Mouse (Mus musculus): ENCODE measurements around the gene Wfdc5.
"Not testable (repeated sequence)": the region's sequence is repeated elsewhere in the genome, so short reads cannot be mapped to it uniquely, and the experiment has no call there.

Wfdc5 gene

GRCm38 (mm10) chr2:164182692-164183255 is at the start of gene Wfdc5:
Gene Wfdc5 (minus strand): TSS chr2:164182742.
- H3K27me3 ChIP-seq (ENCODE audit: control insufficient read depth, insufficient read depth, low read length, poor library complexity, severe bottlenecking): no peaks in the 10 kb centered on the region
- no peak for DNase-seq (ENCODE audit: low read depth, low spot score)

GRCm38 (mm10) chr2:164228361-164229070 is 46.0 kb upstream of the Wfdc5 start:
- no peaks in the 10 kb centered on the region for H3K36me3 ChIP-seq (ENCODE audit: control insufficient read depth, insufficient read depth, low read length, poor library complexity, severe bottlenecking)
- no peaks in the 10 kb centered on the region for H3K27me3 ChIP-seq (ENCODE audit: control insufficient read depth, insufficient read depth, low read length, poor library complexity, severe bottlenecking)
- DNase-seq (ENCODE audit: low read depth, low spot score): no peak

More at GRCm38 (mm10) chr2:164182692-164183255, at the start of gene Wfdc5:
- no peaks in the 10 kb centered on the region for H3K36me3 ChIP-seq (ENCODE audit: control insufficient read depth, insufficient read depth, low read length, poor library complexity, severe bottlenecking)

GRCm38 (mm10) chr2:164221522-164221921 is 39.0 kb upstream of the Wfdc5 start, which contains the start of gene Wfdc15b:
Gene Wfdc15b (minus strand): TSS chr2:164221660.
- no peaks in the 10 kb centered on the region for H3K27me3 ChIP-seq (ENCODE audit: control insufficient read depth, insufficient read depth, low read length, poor library complexity, severe bottlenecking)
- H3K36me3 ChIP-seq (ENCODE audit: control insufficient read depth, insufficient read depth, low read length, poor library complexity, severe bottlenecking): no peaks in the 10 kb centered on the region
- no peak for DNase-seq (ENCODE audit: low read depth, low spot score)

- DNase-seq (ENCODE audit: low read depth, low spot score): no peak
- Histone ChIP-seq H3K36me3 (ENCODE audit: control insufficient read depth, insufficient read depth, low read length, poor library complexity, severe bottlenecking) (no peaks in the 10 kb centered on the region), H3K27me3 (ENCODE audit: control insufficient read depth, insufficient read depth, low read length, poor library complexity, severe bottlenecking) (no peaks in the 10 kb centered on the region)
These were observed 36.8 kb upstream of the Wfdc5 start for GRCm38 (mm10) chr2:164219295-164219694.

- no peak for DNase-seq (ENCODE audit: low read depth, low spot score)
- no peaks in the 10 kb centered on the region for H3K27me3 ChIP-seq (ENCODE audit: control insufficient read depth, insufficient read depth, low read length, poor library complexity, severe bottlenecking)
- H3K36me3 ChIP-seq (ENCODE audit: control insufficient read depth, insufficient read depth, low read length, poor library complexity, severe bottlenecking): no peaks in the 10 kb centered on the region
These were observed 30.2 kb upstream of the Wfdc5 start for GRCm38 (mm10) chr2:164212711-164213110.

GRCm38 (mm10) chr2:164210892-164211291 is 28.4 kb upstream of the Wfdc5 start:
- Histone ChIP-seq H3K36me3 (ENCODE audit: control insufficient read depth, insufficient read depth, low read length, poor library complexity, severe bottlenecking) (no peaks in the 10 kb centered on the region), H3K27me3 (ENCODE audit: control insufficient read depth, insufficient read depth, low read length, poor library complexity, severe bottlenecking) (no peaks in the 10 kb centered on the region)
- DNase-seq (ENCODE audit: low read depth, low spot score): no peak

GRCm38 (mm10) chr2:164206676-164207075 is 24.1 kb upstream of the Wfdc5 start:
- Histone ChIP-seq H3K36me3 (ENCODE audit: control insufficient read depth, insufficient read depth, low read length, poor library complexity, severe bottlenecking) (no peaks in the 10 kb centered on the region), H3K27me3 (ENCODE audit: control insufficient read depth, insufficient read depth, low read length, poor library complexity, severe bottlenecking) (no peaks in the 10 kb centered on the region)
- no peak for DNase-seq (ENCODE audit: low read depth, low spot score)

- DNase-seq (ENCODE audit: low read depth, low spot score); H3K27me3 ChIP-seq (ENCODE audit: control insufficient read depth, insufficient read depth, low read length, poor library complexity, severe bottlenecking); H3K36me3 ChIP-seq (ENCODE audit: control insufficient read depth, insufficient read depth, low read length, poor library complexity, severe bottlenecking): not testable (repeated sequence)
These were observed 23.5 kb upstream of the Wfdc5 start for GRCm38 (mm10) chr2:164206011-164206410.

- DNase-seq (ENCODE audit: low read depth, low spot score): no peak
- Histone ChIP-seq H3K27me3 (ENCODE audit: control insufficient read depth, insufficient read depth, low read length, poor library complexity, severe bottlenecking) (no peaks in the 10 kb centered on the region), H3K36me3 (ENCODE audit: control insufficient read depth, insufficient read depth, low read length, poor library complexity, severe bottlenecking) (no peaks in the 10 kb centered on the region)
These were observed 17.2 kb upstream of the Wfdc5 start, which contains the start of gene Wfdc15a for GRCm38 (mm10) chr2:164199626-164200327. Gene Wfdc15a (minus strand): TSS chr2:164200130.

- Histone ChIP-seq H3K36me3 (ENCODE audit: control insufficient read depth, insufficient read depth, low read length, poor library complexity, severe bottlenecking) (no peaks in the 10 kb centered on the region), H3K27me3 (ENCODE audit: control insufficient read depth, insufficient read depth, low read length, poor library complexity, severe bottlenecking) (no peaks in the 10 kb centered on the region)
- DNase-seq (ENCODE audit: low read depth, low spot score): no peak
These were observed 14.1 kb upstream of the Wfdc5 start for GRCm38 (mm10) chr2:164196700-164196990.

- no peak for DNase-seq (ENCODE audit: low read depth, low spot score)
- no peaks in the 10 kb centered on the region for H3K27me3 ChIP-seq (ENCODE audit: control insufficient read depth, insufficient read depth, low read length, poor library complexity, severe bottlenecking)
- H3K36me3 ChIP-seq (ENCODE audit: control insufficient read depth, insufficient read depth, low read length, poor library complexity, severe bottlenecking): no peaks in the 10 kb centered on the region
These were observed 13.6 kb upstream of the Wfdc5 start for GRCm38 (mm10) chr2:164195971-164196699.

GRCm38 (mm10) chr2:164194959-164195630 is 12.6 kb upstream of the Wfdc5 start:
- Histone ChIP-seq H3K36me3 (ENCODE audit: control insufficient read depth, insufficient read depth, low read length, poor library complexity, severe bottlenecking) (no peaks in the 10 kb centered on the region), H3K27me3 (ENCODE audit: control insufficient read depth, insufficient read depth, low read length, poor library complexity, severe bottlenecking) (no peaks in the 10 kb centered on the region)
- no peak for DNase-seq (ENCODE audit: low read depth, low spot score)

GRCm38 (mm10) chr2:164192279-164192678 is 9.7 kb upstream of the Wfdc5 start:
- Histone ChIP-seq H3K27me3 (ENCODE audit: control insufficient read depth, insufficient read depth, low read length, poor library complexity, severe bottlenecking) (no peaks in the 10 kb centered on the region), H3K36me3 (ENCODE audit: control insufficient read depth, insufficient read depth, low read length, poor library complexity, severe bottlenecking) (no peaks in the 10 kb centered on the region)
- no peak for DNase-seq (ENCODE audit: low read depth, low spot score)

- Histone ChIP-seq H3K36me3 (ENCODE audit: control insufficient read depth, insufficient read depth, low read length, poor library complexity, severe bottlenecking) (no peaks in the 10 kb centered on the region), H3K27me3 (ENCODE audit: control insufficient read depth, insufficient read depth, low read length, poor library complexity, severe bottlenecking) (no peaks in the 10 kb centered on the region)
- DNase-seq (ENCODE audit: low read depth, low spot score): no peak
These were observed 8.0 kb upstream of the Wfdc5 start, which contains the start of gene Wfdc12 for GRCm38 (mm10) chr2:164190576-164190975. Gene Wfdc12 (minus strand): TSS chr2:164190608.
